Mouse (Mus musculus) liver, embryonic 13.5 days (tissue): ENCODE results near the gene Mief1. TPM values are rescaled to one million over a fixed set of nuclear protein-coding genes. Genes with fewer than 3 reads are reported as not detected.

ENCODE experiments used
- ATAC-seq: fragments of 200-750 bp; cut with Nextera tagmentation; 2 replicates; pipeline ENCODE4 v1.8.0; 2017; ENCODE audit warnings: low read depth, mild to moderate bottlenecking, moderate number of reproducible peaks, moderate library complexity
- DNase-seq: peaks from one replicate; pipeline ENCODE4 v3.0.0; 2022
- H3K27ac ChIP-seq: fragments of 300-500 bp; sonication (generic); 2 replicates; pipeline ENCODE4 v1.5.1; 2015; ENCODE audit warnings: moderate library complexity, mild to moderate bottlenecking, inconsistent platforms
- H3K27me3 ChIP-seq: fragments of 300-500 bp; sonication (generic); 2 replicates; pipeline ENCODE4 v1.6.1; 2015; ENCODE audit warnings: mild to moderate bottlenecking, inconsistent platforms
- H3K36me3 ChIP-seq: fragments of 300-500 bp; sonication (generic); 2 replicates; pipeline ENCODE4 v1.6.1; 2015; ENCODE audit warnings: mild to moderate bottlenecking, inconsistent platforms
- H3K4me1 ChIP-seq: fragments of 300-500 bp; sonication (generic); replicated peaks from 2 replicates; pipeline ENCODE4 v1.6.1; 2015; ENCODE audit warnings: inconsistent platforms
- H3K4me2 ChIP-seq: fragments of 300-500 bp; sonication (generic); 2 replicates; pipeline ENCODE4 v1.6.1; 2015; ENCODE audit warnings: inconsistent platforms, mild to moderate bottlenecking, moderate library complexity
- H3K4me3 ChIP-seq: fragments of 300-500 bp; sonication (generic); replicated peaks from 2 replicates; pipeline ENCODE4 v1.5.1; 2015; ENCODE audit warnings: mild to moderate bottlenecking, inconsistent platforms
- H3K9ac ChIP-seq: fragments of 300-500 bp; sonication (generic); 2 replicates; pipeline ENCODE4 v1.6.1; 2015; ENCODE audit warnings: mild to moderate bottlenecking, inconsistent platforms
- H3K9me3 ChIP-seq: fragments of 300-500 bp; sonication (generic); replicated peaks from 2 replicates; pipeline ENCODE4 v1.6.1; 2016; ENCODE audit warnings: inconsistent platforms
- WGBS: fragments of 180-500 bp; shearing (Covaris S2); methylation state at CpG from one replicate; pipeline ENCODE4 v1.1.7; 2015; ENCODE audit not compliant: insufficient replicate concordance; 5-methylcytosine and 5-hydroxymethylcytosine counted together
- polyA plus RNA-seq: library from polyadenylated mRNA; unstranded; fragments of >200 nt; fragmentation: Nextera tagmentation; extraction: Ambion mirVana; gene quantifications from 2 replicates; pipeline ENCODE4 v1.2.1, GENCODE M21; 2015

Mief1 gene
- polyA plus RNA-seq, 1 experiment from 2014 or later, result 18.4 TPM

GRCm38 (mm10) chr15:80271858-80272396, 38.1 kb downstream of the Mief1 start:
- no peak overlapping the region for H3K4me3 ChIP-seq
- no peak for ATAC-seq
- no peaks in the 10 kb centered on the region for H3K4me1 ChIP-seq
- 51% methylated on average over 3 of the region's 3 CpGs for WGBS
- no peak overlapping the region for H3K9ac ChIP-seq
- 0 out of 2 replicates have a peak, but pooled peaks cover 4% of the 10 kb centered on the region for H3K27me3 ChIP-seq
- no peak overlapping the region for H3K4me2 ChIP-seq
- no peak for DNase-seq
- H3K36me3 ChIP-seq, result no peaks in the 10 kb centered on the region
- no peak overlapping the region for H3K27ac ChIP-seq
- 0 out of 2 replicates have a peak, but pooled peaks cover 4% of the 10 kb centered on the region for H3K9me3 ChIP-seq

GRCm38 (mm10) chr15:80277107-80277506, 43.3 kb downstream of the Mief1 start:
- DNase-seq, result no peak
- Histone ChIP-seq H3K9me3 (no peaks in the 10 kb centered on the region), H3K36me3 (no peaks in the 10 kb centered on the region), H3K9ac (no peak overlapping the region), H3K4me1 (no peaks in the 10 kb centered on the region), H3K27me3 (peaks cover 24% of the 10 kb centered on the region), H3K4me3 (no peak overlapping the region), H3K4me2 (no peak overlapping the region), H3K27ac (no peak overlapping the region)
- ATAC-seq, result no peak
- 30% methylated on average over 9 of the region's 9 CpGs for WGBS

- no peak for DNase-seq
- no peak for ATAC-seq
- no peak overlapping the region for H3K9ac ChIP-seq
- no peaks in the 10 kb centered on the region for H3K36me3 ChIP-seq
- no peaks in the 10 kb centered on the region for H3K9me3 ChIP-seq
- under 1% methylated on average over 6 of the region's 6 CpGs for WGBS
- no peak overlapping the region for H3K4me3 ChIP-seq
- no peak overlapping the region for H3K4me2 ChIP-seq
- H3K27ac ChIP-seq, result no peak overlapping the region
- H3K4me1 ChIP-seq, result no peaks in the 10 kb centered on the region
- peaks cover 28% of the 10 kb centered on the region for H3K27me3 ChIP-seq
Observed at GRCm38 (mm10) chr15:80277625-80278024, 43.8 kb downstream of the Mief1 start.

- H3K9ac ChIP-seq, result no peak overlapping the region
- no peak overlapping the region for H3K4me3 ChIP-seq
- H3K4me2 ChIP-seq, result no peak overlapping the region
- H3K9me3 ChIP-seq, result no peaks in the 10 kb centered on the region
- H3K36me3 ChIP-seq, result no peaks in the 10 kb centered on the region
- DNase-seq, result no peak
- H3K27ac ChIP-seq, result no peak overlapping the region
- H3K27me3 ChIP-seq, result peaks cover 34% of the 10 kb centered on the region
- ATAC-seq, result no peak
- H3K4me1 ChIP-seq, result no peaks in the 10 kb centered on the region
- 45% methylated on average over 5 of the region's 5 CpGs for WGBS
Observed at GRCm38 (mm10) chr15:80278121-80278759, 44.4 kb downstream of the Mief1 start.

- H3K4me2 ChIP-seq, result no peak overlapping the region
- H3K27ac ChIP-seq, result no peak overlapping the region
- no peak for DNase-seq
- no peaks in the 10 kb centered on the region for H3K36me3 ChIP-seq
- ATAC-seq, result no peak
- WGBS, result 57% methylated on average over 2 of the region's 2 CpGs
- no peaks in the 10 kb centered on the region for H3K9me3 ChIP-seq
- H3K27me3 ChIP-seq, result peaks cover 41% of the 10 kb centered on the region
- H3K9ac ChIP-seq, result no peak overlapping the region
- H3K4me1 ChIP-seq, result no peaks in the 10 kb centered on the region
- H3K4me3 ChIP-seq, result no peak overlapping the region
Observed at GRCm38 (mm10) chr15:80279053-80279452, 45.2 kb downstream of the Mief1 start.

GRCm38 (mm10) chr15:80280646-80281045, 46.8 kb downstream of the Mief1 start:
- H3K4me1 ChIP-seq, result no peaks in the 10 kb centered on the region
- H3K4me3 ChIP-seq, result no peak overlapping the region
- no peaks in the 10 kb centered on the region for H3K9me3 ChIP-seq
- no peak overlapping the region for H3K9ac ChIP-seq
- no peak overlapping the region for H3K27ac ChIP-seq
- H3K36me3 ChIP-seq, result no peaks in the 10 kb centered on the region
- DNase-seq (no peak), ATAC-seq (no peak)
- H3K27me3 ChIP-seq, result peaks cover 55% of the 10 kb centered on the region
- 20% methylated on average over 6 of the region's 6 CpGs for WGBS
- H3K4me2 ChIP-seq, result no peak overlapping the region

- Histone ChIP-seq H3K4me2 (peak within 1 kb of the TSS; percentile 59), H3K9me3 (no peaks in the 10 kb centered on the region), H3K36me3 (no peaks in the 10 kb centered on the region), H3K4me1 (peaks cover 5% of the 10 kb centered on the region; the same call in 1 of the 2 replicates), H3K27me3 (peaks cover 96% of the 10 kb centered on the region), H3K4me3 (peak within 1 kb of the TSS; percentile 36), H3K9ac (no peak within 1 kb of the TSS), H3K27ac (no peak within 1 kb of the TSS)
- 2% methylated on average over 46 of the region's 50 CpGs for WGBS
- no peak for ATAC-seq
- DNase-seq, result no peak
Observed at GRCm38 (mm10) chr15:80286851-80287415, 53.1 kb downstream of the Mief1 start, which contains the start of gene Cacna1i. Gene Cacna1i (plus strand): TSS chr15:80287238.

GRCm38 (mm10) chr15:80288036-80288435, 54.2 kb downstream of the Mief1 start:
- DNase-seq (no peak), ATAC-seq (no peak)
- no peak overlapping the region for H3K9ac ChIP-seq
- no peaks in the 10 kb centered on the region for H3K36me3 ChIP-seq
- peak overlapping the region; percentile 59 for H3K4me2 ChIP-seq
- H3K4me3 ChIP-seq, result peak overlapping the region; percentile 36
- no peak overlapping the region for H3K27ac ChIP-seq
- H3K9me3 ChIP-seq, result no peaks in the 10 kb centered on the region
- peaks cover 91% of the 10 kb centered on the region for H3K27me3 ChIP-seq
- 6% methylated on average over 23 of the region's 23 CpGs for WGBS
- peaks cover 5% of the 10 kb centered on the region; the same call in 1 of the 2 replicates for H3K4me1 ChIP-seq

- peaks cover 77% of the 10 kb centered on the region for H3K27me3 ChIP-seq
- H3K36me3 ChIP-seq, result no peaks in the 10 kb centered on the region
- H3K4me3 ChIP-seq, result no peak overlapping the region
- ATAC-seq (peak; percentile 61; the same call in 1 of the 2 replicates), DNase-seq (peak; percentile 62)
- peaks cover 5% of the 10 kb centered on the region; the same call in 1 of the 2 replicates for H3K4me1 ChIP-seq
- H3K9ac ChIP-seq, result no peak overlapping the region
- H3K4me2 ChIP-seq, result no peak overlapping the region
- 3% methylated on average over 10 of the region's 10 CpGs for WGBS
- no peaks in the 10 kb centered on the region for H3K9me3 ChIP-seq
- H3K27ac ChIP-seq, result no peak overlapping the region
Observed at GRCm38 (mm10) chr15:80289436-80289835, 55.6 kb downstream of the Mief1 start.

- Histone ChIP-seq H3K27ac (no peak overlapping the region), H3K4me3 (no peak overlapping the region), H3K9me3 (no peaks in the 10 kb centered on the region), H3K27me3 (peaks cover 8% of the 10 kb centered on the region), H3K36me3 (no peaks in the 10 kb centered on the region), H3K9ac (no peak overlapping the region), H3K4me2 (no peak overlapping the region), H3K4me1 (no peaks in the 10 kb centered on the region)
- ATAC-seq, result no peak
- WGBS, result 81% methylated on average over 1 of the region's 1 CpGs
- DNase-seq, result no peak
Observed at GRCm38 (mm10) chr15:80297146-80297545, 63.3 kb downstream of the Mief1 start.
